Mouse (Mus musculus): ENCODE data around the gene Il22ra2.
"Not testable (repeated sequence)": the region's sequence is repeated elsewhere in the genome, so short reads cannot be mapped to it uniquely, and the experiment has no call there.

The Il22ra2 gene

GRCm38 (mm10) chr10:19601502-19601901, 20.3 kb upstream of the Il22ra2 start:
- not testable (repeated sequence) for DNase-seq (ENCODE audit: low spot score)

GRCm38 (mm10) chr10:19603231-19603630, 18.6 kb upstream of the Il22ra2 start:
- DNase-seq (ENCODE audit: low spot score) = no peak

GRCm38 (mm10) chr10:19609125-19609524, 12.7 kb upstream of the Il22ra2 start:
- DNase-seq (ENCODE audit: low spot score) = no peak

- DNase-seq (ENCODE audit: low spot score) = no peak
Measured at GRCm38 (mm10) chr10:19611616-19612015, 10.2 kb upstream of the Il22ra2 start.

GRCm38 (mm10) chr10:19613111-19613753, 8.6 kb upstream of the Il22ra2 start:
- no peak for DNase-seq (ENCODE audit: low spot score)

- no peak for DNase-seq (ENCODE audit: low spot score)
Measured at GRCm38 (mm10) chr10:19619736-19620135, 2.1 kb upstream of the Il22ra2 start.

GRCm38 (mm10) chr10:19624617-19625016, 2.8 kb downstream of the Il22ra2 start:
- DNase-seq (ENCODE audit: low spot score) = no peak

GRCm38 (mm10) chr10:19627342-19627741, 5.5 kb downstream of the Il22ra2 start:
- DNase-seq (ENCODE audit: low spot score) = no peak

- no peak for DNase-seq (ENCODE audit: low spot score)
Measured at GRCm38 (mm10) chr10:19627748-19628147, 6.0 kb downstream of the Il22ra2 start.

- DNase-seq (ENCODE audit: low spot score) = no peak
Measured at GRCm38 (mm10) chr10:19631616-19632195, 9.9 kb downstream of the Il22ra2 start.

- DNase-seq (ENCODE audit: low spot score) = no peak
Measured at GRCm38 (mm10) chr10:19638851-19639250, 17.1 kb downstream of the Il22ra2 start.

GRCm38 (mm10) chr10:19639630-19640029, 17.8 kb downstream of the Il22ra2 start:
- no peak for DNase-seq (ENCODE audit: low spot score)

GRCm38 (mm10) chr10:19645119-19645518, 23.3 kb downstream of the Il22ra2 start:
- no peak for DNase-seq (ENCODE audit: low spot score)

- no peak for DNase-seq (ENCODE audit: low spot score)
Measured at GRCm38 (mm10) chr10:19657426-19657825, 35.6 kb downstream of the Il22ra2 start.

GRCm38 (mm10) chr10:19659953-19660352, 38.2 kb downstream of the Il22ra2 start:
- no peak for DNase-seq (ENCODE audit: low spot score)

GRCm38 (mm10) chr10:19668973-19669372, 47.2 kb downstream of the Il22ra2 start:
- no peak for DNase-seq (ENCODE audit: low spot score)

- no peak for DNase-seq (ENCODE audit: low spot score)
Measured at GRCm38 (mm10) chr10:19672015-19672414, 50.2 kb downstream of the Il22ra2 start.

- DNase-seq (ENCODE audit: low spot score) = no peak
Measured at GRCm38 (mm10) chr10:19673146-19673545, 51.3 kb downstream of the Il22ra2 start.
